Mouse (Mus musculus): ENCODE measurements around the gene Emc1. TPM values are rescaled to one million over a fixed set of nuclear protein-coding genes. Genes with fewer than 3 reads are reported as not detected.

Emc1 gene
- polyA plus RNA-seq, 1 experiment from 2014 or later, result 45.3 TPM

DNA sequence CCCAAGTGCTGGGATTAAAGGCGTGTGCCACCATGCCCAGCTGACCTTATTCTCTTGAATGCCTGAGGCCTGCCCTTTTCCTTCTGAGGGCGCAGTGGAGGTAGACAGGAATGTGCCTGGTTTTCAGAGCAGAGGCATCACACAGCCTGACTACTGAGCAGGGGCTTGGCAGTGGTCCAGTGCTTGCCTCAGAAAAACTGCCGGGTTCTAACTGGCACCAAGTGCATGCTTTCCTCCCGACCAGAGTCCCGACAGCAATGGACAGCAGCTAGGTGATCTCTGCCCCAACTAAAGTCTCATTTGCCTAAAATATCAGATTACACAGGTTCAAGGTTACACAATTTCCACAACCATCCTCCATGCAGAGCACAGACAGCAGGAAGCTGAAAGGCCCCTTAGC lies 8.7 kb upstream of the Emc1 start:
- 60% methylated on average over 5 of the region's 5 CpGs for WGBS

GRCm38 (mm10) chr4:139345416-139346019 lies 6.9 kb upstream of the Emc1 start:
- no peak overlapping the region for H3K4me3 ChIP-seq (ENCODE audit: low read length)
- H3K4me2 ChIP-seq (ENCODE audit: low read length), result no peak overlapping the region
- H3K36me3 ChIP-seq (ENCODE audit: control insufficient read depth, insufficient read depth, low read length), result peaks cover 17% of the 10 kb centered on the region
- no peak for ATAC-seq
- no peak overlapping the region for H3K27ac ChIP-seq (ENCODE audit: low read depth, low read length)
- no peaks in the 10 kb centered on the region for H3K27me3 ChIP-seq (replicated peaks; ENCODE audit: control insufficient read depth, insufficient read depth, low read length)
- no peak overlapping the region for H3K9ac ChIP-seq (ENCODE audit: low read depth, low read length)
- no peaks in the 10 kb centered on the region for H3K9me3 ChIP-seq (ENCODE audit: control insufficient read depth, low read length)
- 79% methylated on average over 23 of the region's 23 CpGs for WGBS
- H3K4me1 ChIP-seq (ENCODE audit: control insufficient read depth, insufficient read depth, low read depth, low read length), result no peaks in the 10 kb centered on the region

More for the DNA sequence above, 8.7 kb upstream of the Emc1 start:
- Histone ChIP-seq H3K27me3 (replicated peaks; ENCODE audit: control insufficient read depth, insufficient read depth, low read length) (no peaks in the 10 kb centered on the region), H3K4me1 (ENCODE audit: control insufficient read depth, insufficient read depth, low read depth, low read length) (no peaks in the 10 kb centered on the region), H3K4me2 (ENCODE audit: low read length) (no peak overlapping the region), H3K27ac (ENCODE audit: low read depth, low read length) (no peak overlapping the region), H3K9ac (ENCODE audit: low read depth, low read length) (no peak overlapping the region), H3K4me3 (ENCODE audit: low read length) (no peak overlapping the region), H3K9me3 (ENCODE audit: control insufficient read depth, low read length) (no peaks in the 10 kb centered on the region), H3K36me3 (ENCODE audit: control insufficient read depth, insufficient read depth, low read length) (peaks cover 12% of the 10 kb centered on the region)
- ATAC-seq, result no peak

DNA sequence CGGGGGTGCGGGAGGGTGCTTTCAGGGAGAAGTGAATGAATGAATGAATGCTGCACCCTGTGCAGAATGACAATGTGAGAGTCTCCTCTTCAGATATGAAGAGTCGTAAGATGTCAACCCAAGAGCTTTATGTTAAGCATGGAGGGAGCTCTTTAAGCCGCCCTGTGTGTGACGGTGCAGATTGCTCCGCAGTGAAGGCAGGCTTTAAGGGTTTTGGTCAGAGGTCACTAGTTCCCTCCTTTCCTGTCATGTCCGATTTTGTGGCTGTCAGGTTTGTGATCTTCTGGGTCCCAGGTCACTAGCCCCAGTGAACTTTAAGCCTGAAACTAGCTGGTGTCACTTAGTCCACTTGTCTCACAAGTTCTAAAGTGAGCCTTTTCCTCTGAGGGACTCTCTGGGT lies 445 bp downstream of the Emc1 start:
- Histone ChIP-seq H3K27ac (ENCODE audit: low read depth, low read length) (peak overlapping the region; percentile 98), H3K4me1 (ENCODE audit: control insufficient read depth, insufficient read depth, low read depth, low read length) (peaks cover 19% of the 10 kb centered on the region), H3K4me2 (ENCODE audit: low read length) (peak overlapping the region; percentile 97), H3K9me3 (ENCODE audit: control insufficient read depth, low read length) (no peaks in the 10 kb centered on the region), H3K4me3 (ENCODE audit: low read length) (peak overlapping the region; percentile 86), H3K36me3 (ENCODE audit: control insufficient read depth, insufficient read depth, low read length) (peaks cover 17% of the 10 kb centered on the region), H3K27me3 (replicated peaks; ENCODE audit: control insufficient read depth, insufficient read depth, low read length) (no peaks in the 10 kb centered on the region), H3K9ac (ENCODE audit: low read depth, low read length) (peak overlapping the region; percentile 98)
- peak; percentile 34; the same call in 1 of the 2 replicates for ATAC-seq
- WGBS, result under 1% methylated on average over 7 of the region's 7 CpGs

- peaks cover 45% of the 10 kb centered on the region for H3K36me3 ChIP-seq (ENCODE audit: control insufficient read depth, insufficient read depth, low read length)
- no peak for ATAC-seq
Measured at GRCm38 (mm10) chr4:139357211-139357610, 4.8 kb downstream of the Emc1 start.

DNA sequence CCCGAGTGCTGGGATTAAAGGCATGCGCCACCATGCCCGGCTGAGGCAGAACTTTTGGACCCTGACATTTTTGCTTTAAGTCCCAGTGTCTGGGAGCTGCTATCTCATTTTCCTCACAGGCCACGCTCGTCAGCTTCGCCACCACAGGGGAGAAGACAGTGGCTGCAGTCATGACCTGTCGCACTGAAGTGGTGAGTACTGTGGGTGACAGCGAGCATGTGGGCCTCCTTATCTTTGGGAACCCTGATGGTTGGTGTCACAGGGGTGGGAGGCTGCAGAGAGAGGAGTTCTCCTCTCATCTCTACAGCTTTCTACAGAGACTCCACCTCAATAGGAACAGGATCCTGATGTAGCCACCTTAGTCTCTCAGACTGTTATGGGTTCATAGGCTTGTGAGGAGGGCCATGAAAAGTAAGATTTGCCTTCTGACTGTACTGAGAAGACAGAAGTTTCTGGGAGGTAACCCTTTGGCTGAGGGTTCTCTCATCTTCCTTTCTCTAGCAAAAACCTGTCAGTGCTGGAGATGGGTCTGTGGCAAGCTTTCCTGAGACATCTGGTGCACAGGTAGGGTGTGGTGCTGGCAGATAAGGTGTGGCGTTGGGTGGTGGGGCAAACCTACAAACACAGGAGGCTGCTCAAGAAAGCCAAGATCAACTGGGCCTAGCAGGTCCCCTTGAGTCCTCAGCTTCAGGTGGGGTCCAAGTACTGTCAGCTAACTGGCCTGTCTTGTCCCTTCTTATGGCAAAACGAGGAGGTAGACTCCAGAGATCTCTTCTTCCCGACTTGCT lies 8.6 kb downstream of the Emc1 start:
- Histone ChIP-seq H3K4me2 (ENCODE audit: low read length) (no peak overlapping the region), H3K27ac (ENCODE audit: low read depth, low read length) (no peak overlapping the region), H3K4me1 (ENCODE audit: control insufficient read depth, insufficient read depth, low read depth, low read length) (no peaks in the 10 kb centered on the region), H3K9ac (ENCODE audit: low read depth, low read length) (no peak overlapping the region), H3K27me3 (replicated peaks; ENCODE audit: control insufficient read depth, insufficient read depth, low read length) (no peaks in the 10 kb centered on the region), H3K9me3 (ENCODE audit: control insufficient read depth, low read length) (no peaks in the 10 kb centered on the region), H3K36me3 (ENCODE audit: control insufficient read depth, insufficient read depth, low read length) (peaks cover 79% of the 10 kb centered on the region), H3K4me3 (ENCODE audit: low read length) (no peak overlapping the region)
- WGBS, result 94% methylated on average over 11 of the region's 11 CpGs
- ATAC-seq, result no peak

More at GRCm38 (mm10) chr4:139357211-139357610, 4.8 kb downstream of the Emc1 start:
- Histone ChIP-seq H3K27me3 (replicated peaks; ENCODE audit: control insufficient read depth, insufficient read depth, low read length) (no peaks in the 10 kb centered on the region), H3K4me3 (ENCODE audit: low read length) (no peak overlapping the region), H3K27ac (ENCODE audit: low read depth, low read length) (no peak overlapping the region), H3K4me1 (ENCODE audit: control insufficient read depth, insufficient read depth, low read depth, low read length) (peaks cover 8% of the 10 kb centered on the region), H3K9me3 (ENCODE audit: control insufficient read depth, low read length) (no peaks in the 10 kb centered on the region), H3K9ac (ENCODE audit: low read depth, low read length) (no peak overlapping the region), H3K4me2 (ENCODE audit: low read length) (no peak overlapping the region)
- 95% methylated on average over 3 of the region's 3 CpGs for WGBS

DNA sequence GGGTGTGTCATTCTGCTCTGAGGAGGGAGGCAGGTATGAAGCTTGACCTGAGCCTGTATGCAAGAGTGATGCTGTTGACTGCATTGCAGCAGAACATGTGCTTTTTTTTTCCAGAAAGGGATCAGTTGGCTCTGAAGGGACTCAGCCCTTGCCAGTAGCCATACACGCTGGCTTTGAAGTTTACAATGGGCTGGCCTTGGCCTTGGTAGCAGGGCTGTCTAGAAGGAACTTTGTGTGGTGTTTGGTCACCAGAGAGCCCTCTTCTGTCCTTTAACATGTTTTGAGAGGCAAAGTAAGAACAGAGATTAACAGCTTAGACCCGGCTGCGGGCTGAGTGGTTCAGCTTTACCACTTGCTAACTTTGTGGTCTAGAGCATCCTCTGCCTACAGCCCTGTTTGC lies 14.9 kb downstream of the Emc1 start:
- no peaks in the 10 kb centered on the region for H3K9me3 ChIP-seq (ENCODE audit: control insufficient read depth, low read length)
- no peak overlapping the region for H3K27ac ChIP-seq (ENCODE audit: low read depth, low read length)
- no peak overlapping the region for H3K4me3 ChIP-seq (ENCODE audit: low read length)
- no peak for ATAC-seq
- no peaks in the 10 kb centered on the region for H3K27me3 ChIP-seq (replicated peaks; ENCODE audit: control insufficient read depth, insufficient read depth, low read length)
- peaks cover 78% of the 10 kb centered on the region for H3K36me3 ChIP-seq (ENCODE audit: control insufficient read depth, insufficient read depth, low read length)
- H3K4me1 ChIP-seq (ENCODE audit: control insufficient read depth, insufficient read depth, low read depth, low read length), result no peaks in the 10 kb centered on the region
- H3K4me2 ChIP-seq (ENCODE audit: low read length), result no peak overlapping the region
- H3K9ac ChIP-seq (ENCODE audit: low read depth, low read length), result no peak overlapping the region
- 97% methylated on average over 3 of the region's 3 CpGs for WGBS

- ATAC-seq, result no peak
- H3K9ac ChIP-seq (ENCODE audit: low read depth, low read length), result no peak overlapping the region
- H3K27me3 ChIP-seq (replicated peaks; ENCODE audit: control insufficient read depth, insufficient read depth, low read length), result no peaks in the 10 kb centered on the region
- H3K27ac ChIP-seq (ENCODE audit: low read depth, low read length), result no peak overlapping the region
- H3K4me2 ChIP-seq (ENCODE audit: low read length), result no peak overlapping the region
- no peak overlapping the region for H3K4me3 ChIP-seq (ENCODE audit: low read length)
- WGBS, result 97% methylated on average over 5 of the region's 5 CpGs
- H3K4me1 ChIP-seq (ENCODE audit: control insufficient read depth, insufficient read depth, low read depth, low read length), result no peaks in the 10 kb centered on the region
- peaks cover 74% of the 10 kb centered on the region for H3K36me3 ChIP-seq (ENCODE audit: control insufficient read depth, insufficient read depth, low read length)
- H3K9me3 ChIP-seq (ENCODE audit: control insufficient read depth, low read length), result no peaks in the 10 kb centered on the region
Measured at GRCm38 (mm10) chr4:139368038-139368437, 15.7 kb downstream of the Emc1 start.

- H3K36me3 ChIP-seq (ENCODE audit: control insufficient read depth, insufficient read depth, low read length), result peaks cover 50% of the 10 kb centered on the region
Measured at GRCm38 (mm10) chr4:139373130-139373529, 20.7 kb downstream of the Emc1 start.

GRCm38 (mm10) chr4:139373531-139373930 lies 21.1 kb downstream of the Emc1 start:
- H3K36me3 ChIP-seq (ENCODE audit: control insufficient read depth, insufficient read depth, low read length), result peaks cover 48% of the 10 kb centered on the region

More at GRCm38 (mm10) chr4:139373130-139373529, 20.7 kb downstream of the Emc1 start:
- no peak overlapping the region for H3K4me2 ChIP-seq (ENCODE audit: low read length)
- WGBS, result 90% methylated on average over 4 of the region's 4 CpGs
- no peaks in the 10 kb centered on the region for H3K9me3 ChIP-seq (ENCODE audit: control insufficient read depth, low read length)
- H3K4me1 ChIP-seq (ENCODE audit: control insufficient read depth, insufficient read depth, low read depth, low read length), result no peaks in the 10 kb centered on the region
- no peak for ATAC-seq
- H3K9ac ChIP-seq (ENCODE audit: low read depth, low read length), result no peak overlapping the region
- H3K27me3 ChIP-seq (replicated peaks; ENCODE audit: control insufficient read depth, insufficient read depth, low read length), result no peaks in the 10 kb centered on the region
- no peak overlapping the region for H3K4me3 ChIP-seq (ENCODE audit: low read length)
- H3K27ac ChIP-seq (ENCODE audit: low read depth, low read length), result no peak overlapping the region

More at GRCm38 (mm10) chr4:139373531-139373930, 21.1 kb downstream of the Emc1 start:
- no peaks in the 10 kb centered on the region for H3K4me1 ChIP-seq (ENCODE audit: control insufficient read depth, insufficient read depth, low read depth, low read length)
- 91% methylated on average over 10 of the region's 10 CpGs for WGBS
- no peaks in the 10 kb centered on the region for H3K9me3 ChIP-seq (ENCODE audit: control insufficient read depth, low read length)
- no peak overlapping the region for H3K9ac ChIP-seq (ENCODE audit: low read depth, low read length)
- ATAC-seq, result no peak
- no peak overlapping the region for H3K4me3 ChIP-seq (ENCODE audit: low read length)
- no peak overlapping the region for H3K4me2 ChIP-seq (ENCODE audit: low read length)
- H3K27ac ChIP-seq (ENCODE audit: low read depth, low read length), result no peak overlapping the region
- no peaks in the 10 kb centered on the region for H3K27me3 ChIP-seq (replicated peaks; ENCODE audit: control insufficient read depth, insufficient read depth, low read length)

Measured in hindbrain, embryonic 16.5 days (tissue).